Mouse (Mus musculus): ENCODE measurements around the gene Faap20. TPM values are rescaled to one million over a fixed set of nuclear protein-coding genes. Genes with fewer than 3 reads are reported as not detected.
A peak's percentile ranks its signal among the peaks of the same experiment; 100 is the strongest.

Faap20 gene
- polyA plus RNA-seq, 1 experiment from 2014 or later: 61.0 TPM

GRCm38 (mm10) chr4:155214188-155214587, 35.4 kb upstream of the Faap20 start:
- Histone ChIP-seq H3K9ac (0 out of 2 replicates have a peak overlapping the region, but pooled peaks have one; percentile 23), H3K4me2 (no peak overlapping the region)
- 76% methylated on average over 6 of the region's 6 CpGs for whole genome bisulfite sequencing

GRCm38 (mm10) chr4:155214793-155215192, 34.8 kb upstream of the Faap20 start:
- Histone ChIP-seq H3K27me3 (replicated peaks) (no peaks in the 10 kb centered on the region), H3K36me3 (peaks cover 8% of the 10 kb centered on the region), H3K4me1 (replicated peaks) (peaks cover 96% of the 10 kb centered on the region), H3K9ac (peak overlapping the region; percentile 47), H3K9me3 (replicated peaks) (no peaks in the 10 kb centered on the region), H3K27ac (ENCODE audit: poor library complexity, severe bottlenecking) (peak overlapping the region; percentile 46; the same call in 1 of the 2 replicates), H3K4me3 (no peak overlapping the region), H3K4me2 (peak overlapping the region; percentile 97)
- ATAC-seq (ENCODE audit: insufficient number of reproducible peaks, low FRiP score): no peak
- WGBS: 81% methylated on average over 10 of the region's 10 CpGs

More at GRCm38 (mm10) chr4:155214188-155214587, 35.4 kb upstream of the Faap20 start:
- no peaks in the 10 kb centered on the region for H3K27me3 ChIP-seq (replicated peaks)
- no peaks in the 10 kb centered on the region for H3K9me3 ChIP-seq (replicated peaks)
- H3K36me3 ChIP-seq: peaks cover 8% of the 10 kb centered on the region
- ATAC-seq (ENCODE audit: insufficient number of reproducible peaks, low FRiP score): no peak
- H3K27ac ChIP-seq (ENCODE audit: poor library complexity, severe bottlenecking): no peak overlapping the region
- H3K4me1 ChIP-seq (replicated peaks): peaks cover 96% of the 10 kb centered on the region
- H3K4me3 ChIP-seq: no peak overlapping the region

DNA sequence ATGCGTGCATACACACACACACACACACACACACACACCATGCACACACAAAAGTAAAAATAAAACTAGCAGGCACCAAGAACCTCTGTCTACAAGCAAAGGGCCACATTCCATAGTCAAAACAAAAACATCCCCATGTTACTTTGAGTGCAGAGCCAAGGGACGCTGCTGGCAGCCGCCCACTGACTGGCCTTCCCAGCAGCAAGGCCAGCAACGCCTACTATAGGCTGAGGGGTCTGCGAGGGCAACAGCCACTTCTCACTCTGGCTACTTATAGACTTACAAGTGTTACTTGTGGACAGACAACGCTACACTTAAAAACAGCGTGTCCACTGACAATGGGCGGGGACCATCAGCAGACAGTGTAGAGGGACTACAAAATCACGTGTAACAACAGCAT, 34.4 kb upstream of the Faap20 start:
- no peak for ATAC-seq (ENCODE audit: insufficient number of reproducible peaks, low FRiP score)
- Histone ChIP-seq H3K4me1 (replicated peaks) (peaks cover 96% of the 10 kb centered on the region), H3K36me3 (peaks cover 8% of the 10 kb centered on the region), H3K9me3 (replicated peaks) (no peaks in the 10 kb centered on the region), H3K27ac (ENCODE audit: poor library complexity, severe bottlenecking) (peak overlapping the region; percentile 46; the same call in 1 of the 2 replicates), H3K9ac (peak overlapping the region; percentile 47), H3K4me2 (peak overlapping the region; percentile 97), H3K4me3 (no peak overlapping the region), H3K27me3 (replicated peaks) (no peaks in the 10 kb centered on the region)
- WGBS: 41% methylated on average over 9 of the region's 9 CpGs

DNA sequence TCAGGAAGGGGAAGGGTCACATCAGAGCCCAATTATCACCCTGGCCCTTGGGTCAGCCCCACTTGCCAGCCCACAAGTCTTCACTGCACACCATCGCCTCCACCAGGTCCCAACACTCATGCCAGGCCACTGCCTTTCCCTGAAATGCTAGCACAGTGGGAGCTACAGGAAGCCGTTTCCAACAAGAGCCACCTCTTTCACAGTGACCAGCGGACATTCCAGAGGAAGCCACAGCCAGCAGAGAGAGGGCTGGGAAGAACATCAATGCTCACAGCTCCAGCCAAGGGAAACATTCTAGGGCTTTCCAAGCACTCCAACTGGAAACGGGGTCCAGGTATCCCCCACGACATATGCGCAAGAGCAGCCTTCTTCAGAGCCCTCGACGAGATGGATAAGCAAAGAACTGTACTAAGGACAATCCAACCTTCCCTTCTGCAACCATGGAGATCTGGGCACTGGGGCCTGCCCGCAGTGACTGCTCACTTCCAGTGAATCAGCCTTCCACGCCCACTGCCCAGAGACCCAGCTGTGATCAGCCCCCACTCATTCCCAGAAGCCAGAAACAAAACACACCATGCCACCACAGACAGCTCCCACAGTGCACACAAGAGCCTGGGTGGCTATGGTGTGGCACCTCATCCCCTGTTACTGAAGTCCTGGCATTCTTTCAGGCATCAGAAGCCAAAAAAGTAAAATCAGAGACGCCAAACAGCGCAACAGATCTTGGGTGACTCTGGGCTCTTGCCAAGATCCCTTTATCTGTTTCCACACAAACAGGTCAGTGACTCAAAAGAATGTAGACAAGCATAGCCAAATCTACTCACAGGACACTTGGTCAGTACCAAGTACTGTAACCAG, 33.6 kb upstream of the Faap20 start:
- H3K4me1 ChIP-seq (replicated peaks): peaks cover 96% of the 10 kb centered on the region
- no peaks in the 10 kb centered on the region for H3K9me3 ChIP-seq (replicated peaks)
- H3K36me3 ChIP-seq: peaks cover 2% of the 10 kb centered on the region
- H3K9ac ChIP-seq: 0 out of 2 replicates have a peak overlapping the region, but pooled peaks have one; percentile 10
- peak overlapping the region; percentile 97 for H3K4me2 ChIP-seq
- no peak overlapping the region for H3K4me3 ChIP-seq
- peak overlapping the region; percentile 46 for H3K27ac ChIP-seq (ENCODE audit: poor library complexity, severe bottlenecking)
- ATAC-seq (ENCODE audit: insufficient number of reproducible peaks, low FRiP score): peak; percentile 3; the same call in 1 of the 2 replicates
- WGBS: 43% methylated on average over 12 of the region's 12 CpGs
- no peaks in the 10 kb centered on the region for H3K27me3 ChIP-seq (replicated peaks)

DNA sequence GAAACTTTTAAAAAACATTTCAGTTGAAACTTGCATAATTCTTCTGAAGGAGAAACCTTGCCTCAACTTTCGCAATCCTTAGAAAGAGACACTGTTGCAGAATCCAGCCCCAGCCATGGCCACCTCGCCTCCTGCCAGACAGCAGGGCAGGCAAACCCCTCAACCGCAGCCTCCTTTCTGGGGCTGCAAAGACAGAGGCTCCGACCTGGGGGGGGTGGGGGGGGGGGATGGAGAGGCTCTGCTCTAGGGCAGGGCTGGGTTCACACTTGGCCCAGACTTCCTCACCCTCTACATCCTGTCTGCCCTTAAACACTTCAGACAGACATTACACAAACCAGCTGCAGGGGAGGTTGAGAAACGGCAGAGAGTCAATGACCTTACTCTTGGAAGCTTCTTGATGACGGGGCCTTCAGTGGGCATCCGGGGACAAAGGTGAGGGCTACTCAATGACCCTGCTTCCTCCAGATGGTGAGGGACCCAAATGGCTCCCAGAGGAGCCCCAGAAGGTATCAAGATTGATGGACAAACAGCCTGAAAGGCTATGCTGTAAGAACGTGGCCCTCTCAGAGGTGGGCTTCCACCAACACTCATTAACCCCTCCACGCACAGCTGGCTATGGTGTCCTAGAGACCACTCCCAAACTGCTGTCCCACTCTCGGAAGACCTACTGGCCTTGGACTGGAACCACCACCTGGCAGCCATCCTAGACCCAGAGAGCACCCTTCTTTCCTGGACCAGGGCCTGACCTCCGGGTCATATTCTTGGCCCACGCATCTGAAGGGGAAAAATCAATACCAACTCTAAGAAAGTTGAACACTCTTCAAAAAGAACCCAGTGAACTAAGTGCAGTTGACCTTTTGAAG, 32.1 kb upstream of the Faap20 start:
- Histone ChIP-seq H3K27me3 (replicated peaks) (no peaks in the 10 kb centered on the region), H3K27ac (ENCODE audit: poor library complexity, severe bottlenecking) (no peak overlapping the region), H3K36me3 (no peaks in the 10 kb centered on the region), H3K4me2 (peak overlapping the region; percentile 97), H3K4me3 (peak overlapping the region; percentile 11; the same call in 1 of the 2 replicates), H3K4me1 (replicated peaks) (peaks cover 82% of the 10 kb centered on the region), H3K9me3 (replicated peaks) (no peaks in the 10 kb centered on the region), H3K9ac (peak overlapping the region; percentile 39; the same call in 1 of the 2 replicates)
- ATAC-seq (ENCODE audit: insufficient number of reproducible peaks, low FRiP score): no peak
- WGBS: 42% methylated on average over 12 of the region's 12 CpGs

- no peak for ATAC-seq (ENCODE audit: insufficient number of reproducible peaks, low FRiP score)
- Histone ChIP-seq H3K27me3 (replicated peaks) (no peaks in the 10 kb centered on the region), H3K36me3 (no peaks in the 10 kb centered on the region), H3K27ac (ENCODE audit: poor library complexity, severe bottlenecking) (no peak overlapping the region), H3K4me1 (replicated peaks) (peaks cover 75% of the 10 kb centered on the region), H3K4me3 (peak overlapping the region; percentile 98), H3K9ac (peak overlapping the region; percentile 99), H3K4me2 (peak overlapping the region; percentile 97), H3K9me3 (replicated peaks) (no peaks in the 10 kb centered on the region)
- 79% methylated on average over 9 of the region's 9 CpGs for WGBS
Observed at GRCm38 (mm10) chr4:155218104-155218732, 31.4 kb upstream of the Faap20 start.

DNA sequence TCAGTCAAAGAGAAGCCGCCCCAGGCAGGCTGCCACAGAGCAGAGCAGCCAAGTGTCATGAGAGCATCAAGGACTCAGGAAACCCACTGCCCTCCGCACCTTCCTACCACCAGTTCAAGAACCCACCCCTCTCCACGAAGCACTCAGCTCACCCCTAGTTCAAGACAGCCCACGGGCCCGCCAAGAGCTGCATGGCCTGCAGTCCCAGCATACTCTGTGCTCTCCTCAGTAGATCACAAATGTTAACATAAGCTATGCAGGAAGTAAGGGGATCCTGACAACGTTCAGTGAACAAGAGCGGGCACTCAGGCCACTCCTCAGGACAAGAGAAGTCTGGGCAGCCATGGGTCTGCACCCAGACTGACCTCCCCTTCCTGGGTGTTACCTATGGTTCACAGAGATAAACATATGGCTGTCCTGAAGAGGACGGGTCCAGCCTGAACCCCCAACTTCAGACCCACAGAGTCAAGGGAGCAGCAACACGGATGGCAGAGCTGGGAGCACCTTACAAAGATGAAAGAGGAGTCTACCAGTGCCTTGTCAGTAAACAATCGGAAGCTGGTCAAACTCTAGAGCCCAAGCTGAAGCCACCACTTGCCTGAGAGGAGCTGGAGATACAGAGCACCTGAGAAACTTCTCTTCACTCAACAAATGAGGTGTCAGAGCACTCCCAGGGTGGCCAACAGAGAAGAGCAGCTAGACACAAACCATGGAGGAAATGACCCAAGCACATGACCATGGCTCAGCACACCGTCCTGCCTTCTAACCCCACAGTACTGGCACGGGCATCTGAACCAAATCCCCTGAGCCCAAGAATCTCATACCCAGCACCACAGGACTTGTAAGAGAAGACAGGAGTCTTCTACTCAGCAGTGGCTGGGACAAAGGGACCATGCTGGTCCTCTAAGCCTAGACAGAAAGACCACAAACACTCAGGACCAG, 30.1 kb upstream of the Faap20 start:
- H3K36me3 ChIP-seq: no peaks in the 10 kb centered on the region
- 47% methylated on average over 12 of the region's 12 CpGs for WGBS
- H3K27me3 ChIP-seq (replicated peaks): no peaks in the 10 kb centered on the region
- H3K9ac ChIP-seq: peak overlapping the region; percentile 99
- ATAC-seq (ENCODE audit: insufficient number of reproducible peaks, low FRiP score): no peak
- no peaks in the 10 kb centered on the region for H3K9me3 ChIP-seq (replicated peaks)
- peak overlapping the region; percentile 98 for H3K4me3 ChIP-seq
- peaks cover 71% of the 10 kb centered on the region for H3K4me1 ChIP-seq (replicated peaks)
- H3K27ac ChIP-seq (ENCODE audit: poor library complexity, severe bottlenecking): peak overlapping the region; percentile 45; the same call in 1 of the 2 replicates
- peak overlapping the region; percentile 97 for H3K4me2 ChIP-seq

DNA sequence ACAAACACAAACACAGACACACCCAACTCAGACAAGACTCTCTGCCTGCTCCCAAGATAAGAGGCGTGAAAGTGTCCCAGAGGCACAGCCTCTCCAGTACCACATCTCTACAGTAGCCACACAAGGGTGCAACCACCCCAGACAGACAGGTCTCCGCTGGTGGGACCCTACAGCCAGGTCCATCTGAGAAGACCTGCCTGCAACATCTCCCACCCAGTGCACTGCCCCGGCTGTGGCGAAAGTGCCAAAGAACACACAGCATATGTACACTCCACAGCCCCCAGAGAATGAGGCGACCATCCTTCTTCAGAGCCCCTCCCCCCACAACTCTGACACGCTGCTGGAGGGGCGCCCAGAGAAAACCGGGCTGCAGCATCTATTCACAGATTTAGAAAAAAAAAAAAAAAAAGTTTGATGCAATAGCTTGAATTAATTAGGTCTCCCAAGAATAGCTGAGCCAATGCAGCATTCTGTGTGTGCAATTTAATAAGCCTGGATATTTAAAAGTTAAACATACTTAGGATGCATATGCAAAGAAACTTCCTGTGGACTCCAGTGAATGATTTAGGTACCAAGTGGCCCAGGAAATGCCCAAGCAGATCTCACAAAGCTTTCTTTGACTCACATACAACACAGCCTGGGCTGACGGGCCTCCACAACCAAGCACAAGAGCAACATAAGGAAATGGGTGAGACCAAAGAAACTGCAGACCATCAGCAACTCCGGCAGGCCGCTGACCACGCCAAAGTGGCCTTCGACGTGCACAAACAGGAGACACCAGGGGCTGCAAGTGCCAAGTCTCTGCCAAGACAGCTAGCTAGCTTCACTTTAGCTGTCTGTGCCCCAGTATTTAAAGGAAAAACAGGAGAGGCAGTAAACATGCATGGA, 29.1 kb upstream of the Faap20 start:
- peak overlapping the region; percentile 97 for H3K4me2 ChIP-seq
- H3K27me3 ChIP-seq (replicated peaks): no peaks in the 10 kb centered on the region
- peak overlapping the region; percentile 99 for H3K9ac ChIP-seq
- H3K9me3 ChIP-seq (replicated peaks): no peaks in the 10 kb centered on the region
- WGBS: 10% methylated on average over 14 of the region's 14 CpGs
- peaks cover 64% of the 10 kb centered on the region for H3K4me1 ChIP-seq (replicated peaks)
- peak overlapping the region; percentile 98 for H3K4me3 ChIP-seq
- peak overlapping the region; percentile 80 for H3K27ac ChIP-seq (ENCODE audit: poor library complexity, severe bottlenecking)
- ATAC-seq (ENCODE audit: insufficient number of reproducible peaks, low FRiP score): no peak
- H3K36me3 ChIP-seq: no peaks in the 10 kb centered on the region

- Histone ChIP-seq H3K27me3 (replicated peaks) (no peaks in the 10 kb centered on the region), H3K36me3 (no peaks in the 10 kb centered on the region), H3K27ac (ENCODE audit: poor library complexity, severe bottlenecking) (peak overlapping the region; percentile 80), H3K4me2 (peak overlapping the region; percentile 97), H3K4me3 (peak overlapping the region; percentile 98), H3K9ac (peak overlapping the region; percentile 99), H3K4me1 (replicated peaks) (peaks cover 58% of the 10 kb centered on the region), H3K9me3 (replicated peaks) (no peaks in the 10 kb centered on the region)
- under 1% methylated on average over 7 of the region's 7 CpGs for WGBS
- ATAC-seq (ENCODE audit: insufficient number of reproducible peaks, low FRiP score): no peak
Observed at GRCm38 (mm10) chr4:155221106-155221505, 28.5 kb upstream of the Faap20 start.

All from heart, embryonic 12.5 days (tissue).